Mouse (Mus musculus) frontal cortex, postnatal 10 days (tissue): ENCODE results near the gene Tom1l2.
A peak's percentile ranks its signal among the peaks of the same experiment; 100 is the strongest.

Experiments
- DNase-seq, 2 experiments: peaks; one replicate each; pipeline ENCODE4 v3.0.0; 2022; ENCODE audit warnings: low spot score in 2 of 2, mixed read lengths in 1 of 2

The Tom1l2 gene

DNA sequence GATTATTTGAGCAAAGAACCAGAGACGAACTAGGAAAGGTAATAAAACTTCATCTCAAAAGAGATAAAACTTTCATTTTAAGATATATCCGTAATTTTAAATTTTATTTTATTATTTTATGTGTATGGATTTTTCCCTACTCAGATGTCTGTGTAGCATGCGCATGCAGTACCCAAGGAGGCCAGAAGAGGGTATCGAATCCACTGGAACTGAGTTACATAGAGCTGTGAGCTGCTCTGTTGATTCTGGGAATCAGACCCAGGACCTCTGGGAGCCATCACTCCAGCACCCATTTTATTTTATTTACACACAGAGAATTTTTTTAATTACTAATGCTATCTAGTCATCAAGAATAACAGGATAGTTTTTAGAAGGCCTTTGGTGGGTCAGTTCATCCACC is 45.9 kb downstream of the Tom1l2 start:
- DNase-seq = no peak

DNA sequence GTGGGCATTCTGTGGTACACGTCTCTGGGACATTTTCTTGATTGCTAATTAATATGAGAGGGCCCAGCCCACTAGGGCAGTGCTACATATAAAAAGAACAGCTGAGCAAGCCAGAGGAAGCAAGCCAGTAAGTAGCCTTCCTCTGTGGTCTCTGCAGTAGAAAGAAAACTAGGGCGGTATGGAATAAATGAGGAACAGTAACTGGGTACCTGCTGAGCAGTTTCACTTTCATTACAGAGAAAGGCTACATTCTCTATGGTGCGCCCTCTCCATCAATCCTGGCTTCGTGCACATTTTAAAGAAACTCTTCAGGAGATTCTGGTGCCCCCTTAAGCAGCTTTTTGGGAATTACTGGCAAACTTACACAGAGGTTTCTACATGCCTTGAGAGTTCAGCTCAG is 47.1 kb downstream of the Tom1l2 start:
- DNase-seq = no peak

DNA sequence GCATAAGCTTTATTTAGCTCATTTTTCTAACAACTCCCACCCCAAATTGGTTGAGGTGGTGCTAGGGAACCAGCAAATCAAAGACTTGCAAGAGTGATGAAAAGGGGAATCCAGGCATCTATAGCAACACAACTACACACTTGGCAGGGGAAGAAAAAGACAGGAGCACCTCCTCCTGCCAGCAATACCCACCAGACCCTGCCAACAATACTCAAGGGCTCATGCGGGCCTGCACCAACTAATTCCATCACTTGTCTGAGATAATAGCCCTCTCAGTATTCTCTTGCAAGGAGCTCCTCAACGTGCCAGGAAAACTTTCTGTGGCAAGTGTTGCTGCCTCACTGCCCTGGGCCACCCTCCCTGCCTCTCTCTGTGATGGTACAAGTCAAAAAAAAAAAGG is 49.2 kb downstream of the Tom1l2 start:
- no peak for DNase-seq

DNA sequence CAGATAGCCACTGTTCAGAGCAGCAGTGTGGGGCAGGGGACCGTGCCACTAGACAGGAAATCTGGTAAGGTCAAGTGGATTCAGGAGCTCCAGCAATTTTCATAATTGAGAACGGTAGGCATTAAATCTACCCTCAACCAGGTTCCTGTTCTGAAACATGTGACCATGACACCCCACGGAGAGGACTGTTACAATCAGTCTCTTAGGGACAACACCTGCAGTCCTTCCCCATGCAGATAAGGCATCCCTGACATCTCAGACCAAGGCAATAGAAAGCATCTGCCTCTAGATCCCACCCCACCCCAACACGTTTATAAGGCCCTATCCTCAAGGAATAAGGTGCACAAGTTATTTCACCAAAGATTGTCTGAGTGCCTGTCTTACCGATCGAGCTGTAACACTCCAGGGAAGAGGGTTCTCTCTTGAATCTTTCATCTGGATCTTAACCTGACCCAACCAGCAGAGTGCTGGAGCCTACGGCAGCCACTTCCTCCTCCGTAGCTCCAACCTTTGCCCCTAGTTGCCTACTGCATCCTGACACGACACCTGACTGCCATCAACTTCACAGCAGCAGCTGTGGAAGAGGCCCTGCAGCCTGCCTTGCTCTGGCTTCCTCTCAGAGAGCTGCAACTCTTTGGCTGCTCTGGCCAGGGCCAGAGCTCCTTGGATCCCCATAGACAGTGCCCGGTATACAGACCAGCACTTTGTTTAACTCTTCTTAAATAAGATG is 50.2 kb downstream of the Tom1l2 start:
- no peak for DNase-seq

DNA sequence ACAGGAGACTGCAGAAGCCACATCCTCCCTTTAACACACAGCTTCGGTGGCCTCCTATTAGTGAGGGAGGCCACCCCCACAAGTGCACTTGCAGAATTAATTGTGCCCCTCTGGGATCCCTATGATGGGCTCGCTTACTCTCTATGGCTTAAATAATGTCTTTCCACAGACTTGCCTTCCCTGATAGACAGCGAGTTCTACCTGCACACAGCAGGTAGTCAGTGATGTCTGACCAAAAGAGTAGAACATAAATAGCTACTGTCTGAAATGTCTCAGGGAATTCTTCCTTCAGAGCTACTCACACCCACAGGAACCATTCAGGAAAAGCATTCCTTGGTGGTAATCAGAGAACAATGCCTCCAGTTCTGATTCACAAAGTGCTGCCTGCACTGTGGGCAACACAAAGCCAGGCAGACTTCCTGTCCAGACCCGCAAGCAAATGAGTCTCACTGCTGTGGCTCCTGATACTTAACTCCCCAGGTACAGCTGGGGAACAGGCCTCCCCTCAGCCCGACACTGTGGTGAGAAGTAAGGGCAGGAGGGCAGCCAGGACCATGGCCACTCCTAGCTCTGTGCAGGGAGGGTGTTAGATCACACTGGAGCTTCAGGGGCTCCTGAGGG is 51.0 kb downstream of the Tom1l2 start:
- DNase-seq = no peak

DNA sequence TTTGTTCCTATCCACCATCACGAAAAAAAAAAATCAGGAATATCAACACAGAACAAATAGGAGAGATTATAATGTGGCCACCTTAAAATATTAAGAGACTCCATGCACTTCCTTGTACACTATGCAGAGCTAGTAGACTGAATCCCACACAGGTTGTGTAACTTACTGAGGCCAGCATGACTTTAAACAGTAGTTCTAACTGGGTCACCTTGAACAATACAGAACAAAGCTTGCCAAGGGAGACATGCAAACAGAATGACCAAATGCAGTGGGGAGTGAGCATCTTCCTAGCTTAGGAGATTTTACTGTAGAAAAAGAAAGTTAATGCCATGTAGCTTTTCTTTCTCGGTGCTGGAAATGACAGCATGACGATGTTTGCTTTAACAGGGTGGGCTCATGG is 52.4 kb downstream of the Tom1l2 start:
- DNase-seq = no peak

DNA sequence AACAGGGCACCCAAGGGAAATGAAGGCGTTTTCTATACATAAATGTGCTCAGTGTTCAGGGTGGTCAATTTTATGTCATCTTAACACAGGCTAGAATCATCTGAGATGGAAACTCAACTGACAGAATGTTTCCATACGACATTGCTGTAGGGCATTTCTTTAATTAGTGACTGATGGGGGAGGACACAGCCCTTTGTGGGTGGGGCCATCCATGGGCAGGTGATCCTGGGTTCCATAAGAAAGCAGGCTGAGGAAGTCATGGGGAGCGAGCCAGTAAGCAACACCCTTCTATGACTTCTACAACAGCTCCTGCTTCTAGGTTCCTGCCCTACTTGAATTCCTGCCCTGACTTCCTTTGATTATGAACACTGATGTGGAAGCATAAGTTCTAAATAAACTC is 54.9 kb downstream of the Tom1l2 start:
- DNase-seq = no peak

DNA sequence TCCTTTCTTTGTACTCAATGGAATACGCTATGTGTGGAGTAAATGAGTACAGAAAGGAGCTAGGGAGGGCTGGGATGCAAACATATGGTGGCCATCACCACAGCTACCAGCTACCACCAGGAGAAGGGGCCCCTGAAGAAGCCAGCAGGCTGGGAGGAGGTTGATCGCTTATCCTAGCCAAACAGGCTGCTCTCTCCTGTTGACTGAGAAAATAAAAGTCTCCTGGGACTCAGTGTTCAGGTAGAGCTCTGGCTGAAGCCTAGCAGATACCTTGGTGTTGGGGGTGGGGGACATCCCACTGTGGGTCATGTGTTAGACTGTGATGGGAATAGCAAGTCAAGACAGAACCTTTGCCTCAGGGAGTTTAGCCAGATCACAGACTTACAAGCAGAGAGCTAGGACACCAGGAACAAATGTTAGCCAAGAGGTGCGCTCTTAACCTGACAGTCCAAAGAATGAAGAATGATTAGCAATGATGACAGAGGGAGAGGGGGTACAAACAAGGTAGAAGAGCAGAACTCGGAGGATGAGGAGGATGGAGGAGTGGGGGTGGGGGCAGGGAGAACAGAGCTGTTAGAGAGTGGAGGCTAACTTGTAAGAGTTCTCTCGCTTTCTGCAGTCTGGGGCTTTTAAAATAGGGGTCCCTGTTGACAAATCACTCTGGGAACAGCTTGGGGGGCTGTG is 57.9 kb downstream of the Tom1l2 start:
- DNase-seq = no peak

DNA sequence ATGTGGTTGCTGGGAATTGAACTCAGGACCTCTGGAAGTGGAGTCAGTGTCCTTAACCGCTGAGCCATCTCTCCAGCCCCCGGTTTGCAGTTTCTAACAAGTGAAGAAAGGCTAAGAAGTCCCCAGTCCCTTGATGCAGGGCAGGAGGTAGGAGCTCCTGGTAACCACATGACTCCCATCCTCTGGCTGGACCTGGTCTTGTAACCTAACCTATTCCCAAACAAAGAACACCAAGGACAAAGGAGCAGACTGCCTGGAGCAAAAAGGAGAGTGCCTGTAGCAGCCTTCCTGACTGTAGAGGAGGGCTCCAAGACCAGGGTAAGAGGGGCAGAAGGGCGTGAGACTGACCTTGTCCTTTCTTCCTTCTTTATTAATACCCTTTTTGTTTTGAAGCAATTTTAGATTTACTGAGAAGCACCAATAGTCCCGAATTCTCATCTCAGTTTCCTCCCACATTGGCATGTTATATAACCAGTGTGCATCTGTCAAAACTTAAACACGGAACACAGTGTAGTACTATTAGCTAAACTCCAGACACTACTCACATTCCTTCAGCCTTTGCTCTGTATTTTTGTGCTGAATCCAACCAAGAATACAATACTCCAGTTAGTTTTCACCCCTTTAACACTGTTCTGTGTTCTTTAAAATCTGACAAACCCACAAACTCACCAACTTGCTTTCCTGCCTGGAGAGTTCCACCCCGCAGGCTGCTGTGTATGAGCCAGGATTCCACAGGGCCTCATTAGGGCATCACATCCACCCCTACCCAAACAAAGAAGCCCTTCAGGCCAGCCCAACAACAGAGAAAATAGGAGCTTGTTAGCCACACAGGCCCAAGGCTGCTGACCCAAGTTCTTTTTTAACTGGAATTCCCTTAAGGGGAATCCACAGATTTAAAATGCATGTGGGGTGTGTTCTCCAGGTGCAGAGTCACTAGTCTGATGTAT is 58.7 kb downstream of the Tom1l2 start:
- no peak for DNase-seq

DNA sequence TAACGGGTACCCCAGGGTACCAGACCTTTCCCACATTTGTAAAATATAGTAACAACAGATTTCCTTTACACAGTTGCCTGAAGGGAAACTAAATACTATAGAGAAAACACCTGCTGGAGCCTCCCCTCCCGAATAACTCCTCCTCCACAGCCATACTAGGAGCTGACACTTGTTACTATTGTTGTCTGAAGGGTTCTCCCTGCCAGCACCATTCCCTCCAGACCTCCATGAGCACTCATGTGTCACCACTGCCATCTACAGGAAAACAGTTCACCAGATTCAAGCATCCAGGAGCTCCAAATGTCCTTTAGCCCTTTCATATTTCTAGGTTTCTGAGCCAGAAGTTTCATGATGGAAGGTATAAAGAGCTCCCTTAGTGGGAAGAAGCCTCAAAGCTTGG is 60.0 kb downstream of the Tom1l2 start:
- peak; percentile 41 to 53 for DNase-seq

DNA sequence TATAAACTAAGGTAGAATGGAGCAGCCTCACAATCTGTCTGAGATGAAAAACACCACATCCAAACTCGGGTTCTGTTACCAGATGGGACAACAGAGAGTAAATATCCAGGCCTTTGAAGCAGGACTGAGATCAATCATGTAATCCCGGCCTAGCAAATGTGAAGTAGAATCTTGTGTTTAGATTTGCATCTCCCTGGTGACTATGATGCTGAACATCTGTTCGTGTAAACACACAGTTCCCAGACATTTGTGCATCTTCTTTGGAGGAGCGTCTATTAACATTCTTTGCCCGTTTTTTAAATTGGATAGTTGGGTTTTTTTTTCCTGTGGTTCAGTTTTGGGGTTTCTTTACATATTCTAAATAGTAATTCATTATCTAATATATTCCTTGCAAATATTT is 63.7 kb downstream of the Tom1l2 start:
- DNase-seq = no peak

DNA sequence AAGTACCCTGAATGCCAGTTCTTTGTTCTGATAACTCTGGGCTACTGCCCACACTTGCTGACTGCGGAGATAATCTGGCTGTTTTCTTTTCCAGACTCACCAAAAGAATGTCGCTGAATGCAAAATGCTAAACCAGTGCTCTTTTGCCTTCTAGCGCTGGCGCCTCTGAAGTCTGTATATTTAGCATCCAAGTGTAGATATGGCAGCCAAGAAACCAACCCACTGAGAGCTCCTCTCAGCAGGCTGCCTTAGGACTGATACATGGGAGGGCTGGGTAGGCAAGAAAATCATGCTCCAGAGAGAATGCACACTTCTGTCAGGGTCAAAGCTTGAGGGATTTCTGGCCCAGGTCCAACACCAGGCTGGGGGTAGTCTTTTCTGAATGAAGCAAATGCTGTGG is 66.4 kb downstream of the Tom1l2 start:
- no peak for DNase-seq

DNA sequence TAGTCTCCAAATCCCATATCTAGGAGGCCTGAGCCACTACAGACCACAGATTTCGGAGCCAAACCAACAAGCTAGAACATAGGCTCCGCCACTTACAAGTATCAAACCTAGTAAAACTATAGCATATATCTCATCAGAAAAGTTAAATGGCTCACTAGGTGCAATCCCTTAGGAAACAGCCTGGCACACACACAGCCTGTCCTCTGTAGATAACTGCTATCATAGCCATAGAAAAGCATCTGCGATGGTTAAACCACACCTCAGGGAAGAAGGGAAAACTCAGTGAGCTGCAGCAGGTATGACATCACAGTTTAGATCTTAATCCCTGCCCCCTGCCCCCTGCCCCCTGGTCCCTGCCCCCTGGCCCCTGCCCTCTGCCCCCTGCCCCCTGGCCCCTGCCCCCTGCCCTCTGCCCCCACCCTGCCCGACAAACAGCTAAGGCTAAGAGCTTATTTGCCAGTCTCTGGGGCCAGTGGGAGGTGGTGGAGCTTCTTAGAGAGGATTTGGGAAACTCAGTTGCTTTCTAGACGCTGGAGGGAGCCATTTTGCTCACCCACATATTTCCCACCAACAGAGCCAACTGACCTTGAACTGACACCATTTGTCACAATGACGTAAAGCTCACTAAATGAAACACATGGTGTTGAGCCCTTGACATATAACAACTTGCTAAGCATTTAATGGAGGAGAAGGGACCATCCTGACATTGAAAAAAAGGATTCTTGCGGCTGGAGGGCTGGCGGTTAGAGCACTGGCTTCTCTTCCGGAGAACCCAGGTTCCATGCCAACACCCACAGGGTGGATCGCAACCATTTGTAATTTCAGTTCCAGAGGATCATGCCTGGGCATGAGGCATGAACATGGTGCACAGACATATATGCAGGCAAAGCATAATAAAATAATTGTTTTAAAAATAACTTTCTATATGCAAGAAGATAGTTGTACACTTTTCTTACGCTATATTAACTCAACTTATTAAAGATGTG is 72.0 kb downstream of the Tom1l2 start:
- DNase-seq = no peak

DNA sequence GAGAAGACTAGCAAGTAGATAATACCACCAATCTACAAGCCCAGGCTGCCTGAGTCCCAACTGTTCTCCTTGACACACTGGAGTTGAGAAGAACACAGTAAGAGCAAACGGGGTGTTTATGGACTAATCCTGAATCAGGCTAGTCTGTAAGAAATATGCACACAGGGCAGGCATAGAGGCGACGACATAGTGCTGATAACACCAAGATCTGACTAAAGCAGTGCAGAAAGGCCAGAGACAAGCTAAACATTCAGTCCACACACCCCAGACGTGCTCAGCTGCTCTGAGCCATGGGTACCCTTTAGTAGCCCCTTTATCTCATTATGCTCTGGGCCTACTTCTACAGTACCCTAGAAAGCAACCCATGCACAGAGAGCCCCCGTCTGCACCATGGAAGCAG is 73.2 kb downstream of the Tom1l2 start:
- DNase-seq = no peak

DNA sequence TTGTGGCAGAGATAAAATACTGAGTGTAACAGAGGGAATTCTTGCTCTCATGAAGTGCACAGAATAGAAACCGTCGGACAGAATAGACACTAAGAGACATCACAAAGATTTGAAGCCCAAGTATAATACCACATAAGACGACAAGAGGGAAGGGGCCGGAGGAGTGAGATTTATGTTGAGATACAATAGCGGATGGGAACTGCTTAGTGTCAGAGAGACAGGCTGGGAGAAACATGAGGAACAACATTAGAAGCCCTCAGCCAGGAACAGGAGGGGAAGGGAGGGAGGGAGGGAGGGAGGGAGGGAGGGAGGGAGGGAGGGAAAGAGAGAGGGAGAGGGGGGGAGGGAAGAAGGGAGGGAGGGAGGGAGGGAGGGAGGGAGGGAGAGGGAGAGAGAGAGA is 74.9 kb downstream of the Tom1l2 start:
- no peak for DNase-seq

DNA sequence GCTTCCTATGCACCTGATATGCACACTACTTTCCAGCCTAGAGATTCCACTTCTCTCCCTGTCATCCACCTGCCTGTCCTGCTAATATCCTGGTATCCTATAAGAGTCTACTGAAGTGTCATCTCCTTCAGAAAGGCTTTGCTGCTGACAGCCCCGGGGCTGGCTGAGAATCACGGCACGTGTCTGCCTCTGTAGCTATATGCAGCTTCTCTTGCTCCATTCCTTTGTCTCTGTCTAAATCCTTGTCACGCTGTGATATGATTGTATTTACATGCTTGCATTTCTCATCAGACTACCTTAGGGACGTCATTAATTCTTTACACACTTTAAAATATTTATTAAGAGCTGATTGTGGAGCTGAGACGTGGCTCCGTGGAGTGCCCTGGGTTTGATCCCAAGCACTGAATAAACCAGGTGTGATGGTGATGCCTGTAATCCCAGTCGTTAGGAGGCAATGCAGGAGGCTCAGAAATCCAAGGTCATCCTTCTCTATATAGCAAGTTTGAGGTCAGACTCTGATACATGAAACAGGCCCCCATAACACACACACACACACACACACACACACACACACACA is 75.5 kb downstream of the Tom1l2 start:
- DNase-seq = no peak

DNA sequence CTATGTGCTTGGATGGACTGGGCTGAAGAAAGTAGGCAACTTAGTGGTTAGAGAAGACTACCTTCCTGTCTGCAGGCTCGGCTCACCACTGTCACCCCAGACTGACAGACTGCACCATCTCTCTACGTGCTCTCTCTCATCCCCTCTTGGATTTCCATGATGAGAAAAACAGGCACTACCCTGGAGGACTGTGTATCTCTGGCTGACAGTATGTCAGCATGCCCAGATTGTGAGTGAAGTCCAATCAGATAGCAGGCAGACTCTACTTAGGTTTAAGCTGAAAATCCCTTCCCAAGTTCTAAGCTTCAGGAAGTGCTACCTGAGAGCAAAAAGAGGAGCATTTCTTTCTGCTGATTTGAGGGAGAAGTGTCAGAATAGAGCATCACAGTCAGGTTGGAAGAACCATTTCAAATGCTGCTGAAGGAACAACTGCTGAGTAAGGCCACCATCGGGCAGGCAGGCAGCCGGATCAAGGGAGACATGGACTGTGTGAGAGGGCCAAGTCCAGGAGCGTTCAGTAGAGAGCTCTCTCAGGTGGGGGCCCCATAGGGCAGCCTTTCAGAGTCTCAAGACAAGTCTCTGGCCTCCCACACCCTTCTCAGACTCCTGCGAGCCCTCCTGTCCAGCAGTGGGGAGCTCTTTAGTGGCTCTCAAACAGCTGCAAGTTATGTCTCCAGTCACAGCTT is 76.2 kb downstream of the Tom1l2 start:
- DNase-seq = no peak

DNA sequence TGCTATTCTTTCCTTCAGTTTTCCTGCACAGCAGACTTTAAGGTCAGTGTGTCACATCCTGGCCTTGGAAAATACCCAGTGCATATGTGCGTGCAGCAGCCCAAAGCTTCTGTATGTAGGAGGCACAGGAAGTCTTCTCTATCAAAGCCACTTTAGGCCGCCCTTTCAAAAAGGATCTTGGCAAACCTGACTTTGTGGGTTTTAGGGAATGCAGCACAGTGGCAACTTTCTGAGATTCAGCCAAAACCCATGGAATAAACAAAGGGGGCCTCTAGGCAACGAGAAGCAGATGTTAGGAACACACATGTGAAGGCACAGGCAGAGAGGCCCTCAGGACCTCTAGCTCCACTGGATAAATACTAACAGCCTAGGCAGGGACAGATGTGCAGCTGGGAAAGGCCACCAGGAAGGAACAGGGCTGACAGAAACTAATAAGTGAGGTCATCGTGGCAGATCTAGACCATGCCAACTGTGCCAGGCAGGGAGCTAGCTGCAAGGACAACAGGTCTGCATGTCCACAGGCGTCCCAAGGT is 79.4 kb downstream of the Tom1l2 start:
- DNase-seq = no peak

DNA sequence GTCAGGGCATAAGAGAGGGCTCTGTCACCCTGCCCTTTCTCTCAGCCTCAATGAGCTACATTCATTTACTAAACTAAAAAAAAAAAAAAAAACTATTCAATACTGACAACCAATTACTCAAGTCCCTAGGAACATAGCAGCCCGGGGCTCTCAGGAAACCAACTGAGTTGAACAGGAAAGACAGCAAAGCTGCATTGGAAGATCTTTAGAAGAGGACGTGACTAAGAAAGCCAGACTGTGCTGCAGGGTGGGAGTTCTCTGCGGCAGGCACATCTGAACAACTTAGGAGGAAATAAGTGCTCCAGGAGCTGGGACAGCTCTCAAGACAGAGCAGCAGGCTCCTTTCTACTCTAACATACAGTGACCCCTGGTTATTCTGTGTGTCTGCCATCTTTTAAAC is 84.1 kb downstream of the Tom1l2 start:
- no peak for DNase-seq
